Mouse (Mus musculus) G1E (cell line): Measurements from ENCODE around the gene Otud7a. TPM values are rescaled to one million over a fixed set of nuclear protein-coding genes. Genes with fewer than 3 reads are reported as not detected.

Experiments
- ATAC-seq: 2 replicates; pipeline ENCODE4 v1.8.0; 2016; ENCODE audit warnings: mild to moderate bottlenecking; ENCODE audit not compliant: insufficient number of reproducible peaks, poor library complexity, low FRiP score, severe bottlenecking; ENCODE audit errors: extremely low read depth
- DNase-seq: peaks from one replicate; pipeline ENCODE4 v3.0.0; 2012; ENCODE audit warnings: low spot score
- H3K27me3 ChIP-seq: 2 replicates; pipeline ENCODE4 v1.6.1; 2012; ENCODE audit warnings: mild to moderate bottlenecking, low read length, inconsistent platforms; ENCODE audit not compliant: insufficient read depth
- H3K36me3 ChIP-seq: replicated peaks from 2 replicates; pipeline ENCODE3; 2012; ENCODE audit warnings: mild to moderate bottlenecking, inconsistent platforms
- H3K4me1 ChIP-seq: 2 replicates; pipeline ENCODE4 v1.6.1; 2012; ENCODE audit warnings: low read depth, low read length, inconsistent platforms, mixed read lengths; ENCODE audit not compliant: insufficient read depth
- H3K4me3 ChIP-seq: 2 replicates; pipeline ENCODE4 v1.5.1; 2012; ENCODE audit warnings: low read depth, mild to moderate bottlenecking, inconsistent platforms, low read length, moderate library complexity, mixed read lengths
- H3K9me3 ChIP-seq: replicated peaks from 2 replicates; pipeline ENCODE4 v1.6.1; 2012; ENCODE audit warnings: inconsistent platforms
- CTCF ChIP-seq: IDR thresholded peaks from 2 replicates; pipeline ENCODE4 v1.5.1; 2012; ENCODE audit warnings: low read depth, low read length, inconsistent platforms, mixed read lengths
- GATA1 ChIP-seq: IDR thresholded peaks from 2 replicates; pipeline ENCODE4 v1.6.1; 2012; ENCODE audit warnings: borderline replicate concordance, low read length, inconsistent platforms, mixed read lengths
- GATA2 ChIP-seq: IDR thresholded peaks from 2 replicates; pipeline ENCODE4 v1.6.1; 2012; ENCODE audit warnings: low read depth, low read length, inconsistent platforms, borderline replicate concordance
- POLR2AphosphoS5 ChIP-seq: IDR thresholded peaks from 2 replicates; pipeline ENCODE4 v1.6.1; 2012; ENCODE audit warnings: low read depth, low read length, inconsistent platforms; ENCODE audit not compliant: insufficient replicate concordance
- TAL1 ChIP-seq: conservative IDR thresholded peaks from 2 replicates; pipeline ENCODE4 v1.6.1; 2012; ENCODE audit warnings: low read depth, low read length, inconsistent platforms, mixed read lengths
- polyA plus RNA-seq: library from polyadenylated mRNA; stranded (reverse); fragments of >175 nt; gene quantifications from 2 replicates; pipeline ENCODE4 v1.2.3, GENCODE M21; 2012
- total RNA-seq, 2 experiments: library from RNA; stranded (forward) in 1 of 2; stranded (reverse) in 1 of 2; fragments of 200-1000 nt in 1 of 2; fragments of >200 nt in 1 of 2; fragmentation: Nextera tagmentation in 1 of 2; gene quantifications; 2 replicates each; pipeline ENCODE4 v1.2.3; 2014 to 2017

Otud7a gene
- total and polyA plus RNA-seq, 3 experiments, result not detected

- H3K36me3 ChIP-seq, result no peaks in the 10 kb centered on the region
- DNase-seq (no peak), ATAC-seq (no peak)
- TF ChIP-seq TAL1 (no peak), POLR2AphosphoS5 (no peak), GATA1 (no peak), CTCF (no peak), GATA2 (no peak)
- H3K27me3 ChIP-seq, result peaks cover 10% of the 10 kb centered on the region
- no peak overlapping the region for H3K4me3 ChIP-seq
- H3K9me3 ChIP-seq, result no peaks in the 10 kb centered on the region
- H3K4me1 ChIP-seq, result no peaks in the 10 kb centered on the region
Observed at GRCm38 (mm10) chr7:63773268-63773667, 328.7 kb downstream of the Otud7a start.

- Histone ChIP-seq H3K36me3 (no peaks in the 10 kb centered on the region), H3K27me3 (peaks cover 10% of the 10 kb centered on the region), H3K4me3 (no peak overlapping the region), H3K9me3 (no peaks in the 10 kb centered on the region), H3K4me1 (no peaks in the 10 kb centered on the region)
- TF ChIP-seq CTCF, result no peak
- TF ChIP-seq TAL1, result no peak
- no peak for DNase-seq
- no peak for ATAC-seq
Observed at GRCm38 (mm10) chr7:63774291-63774690, 329.7 kb downstream of the Otud7a start.

GRCm38 (mm10) chr7:63777328-63777727, 332.8 kb downstream of the Otud7a start:
- H3K27me3 ChIP-seq, result peaks cover 10% of the 10 kb centered on the region
- no peaks in the 10 kb centered on the region for H3K36me3 ChIP-seq
- no peaks in the 10 kb centered on the region for H3K4me1 ChIP-seq
- ATAC-seq (no peak), DNase-seq (no peak)
- no peak for TF ChIP-seq GATA2
- TF ChIP-seq CTCF, result no peak
- TF ChIP-seq TAL1, result no peak
- TF ChIP-seq GATA1, result no peak
- H3K9me3 ChIP-seq, result no peaks in the 10 kb centered on the region
- no peak overlapping the region for H3K4me3 ChIP-seq

GRCm38 (mm10) chr7:63780821-63781220, 336.3 kb downstream of the Otud7a start:
- no peaks in the 10 kb centered on the region for H3K9me3 ChIP-seq
- ATAC-seq, result no peak
- H3K36me3 ChIP-seq, result no peaks in the 10 kb centered on the region
- no peak for TF ChIP-seq GATA1
- no peak for TF ChIP-seq CTCF
- no peak for TF ChIP-seq GATA2
- TF ChIP-seq TAL1, result no peak
- TF ChIP-seq POLR2AphosphoS5, result no peak
- peaks cover 10% of the 10 kb centered on the region for H3K27me3 ChIP-seq
- no peaks in the 10 kb centered on the region for H3K4me1 ChIP-seq
- H3K4me3 ChIP-seq, result no peak overlapping the region
- no peak for DNase-seq

- Histone ChIP-seq H3K36me3 (no peaks in the 10 kb centered on the region), H3K4me3 (no peak overlapping the region), H3K4me1 (no peaks in the 10 kb centered on the region), H3K27me3 (peaks cover 3% of the 10 kb centered on the region; the same call in 1 of the 2 replicates), H3K9me3 (no peaks in the 10 kb centered on the region)
- TF ChIP-seq GATA2 (no peak), POLR2AphosphoS5 (no peak), CTCF (no peak), TAL1 (no peak), GATA1 (no peak)
- DNase-seq (no peak), ATAC-seq (no peak)
Observed at GRCm38 (mm10) chr7:63789743-63790142, 345.2 kb downstream of the Otud7a start.

- H3K9me3 ChIP-seq, result no peaks in the 10 kb centered on the region
- H3K27me3 ChIP-seq, result peaks cover 8% of the 10 kb centered on the region
- DNase-seq (no peak), ATAC-seq (no peak)
- H3K36me3 ChIP-seq, result no peaks in the 10 kb centered on the region
- H3K4me3 ChIP-seq, result no peak overlapping the region
- TF ChIP-seq GATA2 (no peak), CTCF (no peak), POLR2AphosphoS5 (no peak), GATA1 (no peak), TAL1 (no peak)
- no peaks in the 10 kb centered on the region for H3K4me1 ChIP-seq
Observed at GRCm38 (mm10) chr7:63796001-63796632, 351.6 kb downstream of the Otud7a start.

- Histone ChIP-seq H3K36me3 (no peaks in the 10 kb centered on the region), H3K4me3 (no peak overlapping the region), H3K27me3 (peaks cover 12% of the 10 kb centered on the region), H3K4me1 (no peaks in the 10 kb centered on the region), H3K9me3 (no peaks in the 10 kb centered on the region)
- no peak for ATAC-seq
- no peak for DNase-seq
- no peak for TF ChIP-seq POLR2AphosphoS5
- TF ChIP-seq GATA2, result no peak
- no peak for TF ChIP-seq GATA1
- TF ChIP-seq CTCF, result no peak
Observed at GRCm38 (mm10) chr7:63798446-63798845, 353.9 kb downstream of the Otud7a start.
